Mouse (Mus musculus): ENCODE measurements around the gene Rai2.

- TF ChIP-seq POLR2A (IDR thresholded peaks at IDR 0.05; ENCODE audit: borderline replicate concordance, low read depth, low read length) (no peak), CTCF (IDR thresholded peaks at IDR 0.05; ENCODE audit: low read depth, low read length) (no peak)
Measured at GRCm38 (mm10) chrX:161718548-161718947, 1.7 kb downstream of the Rai2 start.

All from bone marrow macrophage, adult 2 months (primary cell).